Mouse (Mus musculus): ENCODE measurements around the gene Gas7.
A peak's percentile ranks its signal among the peaks of the same experiment; 100 is the strongest.

Gas7 gene

DNA sequence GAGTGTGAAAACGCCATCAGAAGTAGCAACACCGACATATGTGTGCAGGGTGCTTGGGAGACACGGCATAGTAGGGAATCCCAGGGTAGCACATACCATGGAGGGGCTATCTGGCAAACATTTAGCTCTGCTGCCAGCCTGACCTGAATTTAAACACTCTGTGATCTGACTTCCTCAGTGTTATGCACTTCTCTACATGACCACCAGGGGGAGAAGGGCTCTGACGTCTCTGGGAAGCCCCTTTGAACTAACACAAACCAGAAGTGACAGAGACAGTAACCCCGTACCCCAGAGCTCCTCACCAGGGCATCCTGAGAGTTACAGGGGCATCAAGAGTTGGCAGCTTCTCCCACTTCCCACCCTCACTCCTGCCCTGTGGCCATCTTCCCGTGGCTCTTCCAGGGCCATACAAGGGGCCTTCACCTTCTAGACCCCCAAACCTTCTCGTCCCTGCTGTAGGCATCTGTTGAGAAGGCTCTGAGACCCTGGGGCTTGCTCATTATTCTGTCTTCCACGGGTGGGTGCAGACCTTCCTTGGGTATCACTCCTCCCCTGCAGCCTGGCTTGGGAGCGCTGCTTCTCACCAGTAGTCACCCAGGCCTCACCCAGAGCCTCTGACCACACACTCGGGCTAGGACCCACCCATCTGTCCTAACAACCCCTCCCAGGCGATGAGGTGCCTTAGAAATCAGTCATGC is 202.6 kb downstream of the Gas7 start:
- no peak for DNase-seq

GRCm38 (mm10) chr11:67661465-67661864 is 206.2 kb downstream of the Gas7 start:
- no peak for DNase-seq

- DNase-seq, result no peak
Measured at GRCm38 (mm10) chr11:67663437-67663836, 208.2 kb downstream of the Gas7 start.

DNA sequence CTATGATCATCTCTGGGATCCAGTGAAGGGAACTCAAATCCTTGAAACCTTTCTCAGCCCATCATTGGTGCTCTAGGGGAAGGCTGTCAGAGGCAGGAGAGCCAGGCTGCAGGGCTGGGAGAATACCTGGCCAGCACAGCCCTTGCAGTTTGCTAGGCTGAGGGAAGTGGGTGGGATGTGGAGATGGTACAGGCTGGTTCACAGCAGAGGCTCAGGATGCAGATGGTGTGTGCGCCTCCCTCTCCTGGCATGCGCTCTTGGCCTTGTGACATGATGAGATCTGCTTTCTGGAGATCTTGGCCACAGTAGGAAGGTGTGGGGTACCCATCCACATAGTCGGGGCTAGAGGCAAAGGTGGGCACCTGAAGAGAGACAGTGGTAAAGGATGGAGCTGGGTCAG is 209.0 kb downstream of the Gas7 start:
- DNase-seq, result peak; percentile 86

GRCm38 (mm10) chr11:67664918-67665317 is 209.7 kb downstream of the Gas7 start:
- DNase-seq, result peak; percentile 48

DNA sequence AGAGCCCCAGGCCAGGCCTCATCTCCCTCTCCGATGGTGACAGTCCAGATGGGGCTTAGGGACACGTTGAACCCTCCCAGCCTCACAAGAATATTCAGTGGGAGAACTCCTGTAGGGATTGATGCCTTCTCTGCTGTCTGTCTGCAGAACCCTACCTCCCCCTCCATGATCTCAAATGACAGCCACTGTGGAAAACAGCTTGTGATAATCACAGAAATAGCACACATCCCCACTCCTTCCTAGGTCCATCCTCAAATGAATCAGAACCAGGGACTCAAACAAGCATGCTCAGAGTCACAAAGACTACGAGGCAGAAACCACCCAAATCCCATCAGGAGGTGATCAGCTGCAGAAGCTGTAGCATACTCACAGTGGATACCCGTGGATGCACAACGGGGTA is 210.9 kb downstream of the Gas7 start:
- no peak for DNase-seq

GRCm38 (mm10) chr11:67667531-67668332 is 212.5 kb downstream of the Gas7 start:
- peak; percentile 80 for DNase-seq

DNA sequence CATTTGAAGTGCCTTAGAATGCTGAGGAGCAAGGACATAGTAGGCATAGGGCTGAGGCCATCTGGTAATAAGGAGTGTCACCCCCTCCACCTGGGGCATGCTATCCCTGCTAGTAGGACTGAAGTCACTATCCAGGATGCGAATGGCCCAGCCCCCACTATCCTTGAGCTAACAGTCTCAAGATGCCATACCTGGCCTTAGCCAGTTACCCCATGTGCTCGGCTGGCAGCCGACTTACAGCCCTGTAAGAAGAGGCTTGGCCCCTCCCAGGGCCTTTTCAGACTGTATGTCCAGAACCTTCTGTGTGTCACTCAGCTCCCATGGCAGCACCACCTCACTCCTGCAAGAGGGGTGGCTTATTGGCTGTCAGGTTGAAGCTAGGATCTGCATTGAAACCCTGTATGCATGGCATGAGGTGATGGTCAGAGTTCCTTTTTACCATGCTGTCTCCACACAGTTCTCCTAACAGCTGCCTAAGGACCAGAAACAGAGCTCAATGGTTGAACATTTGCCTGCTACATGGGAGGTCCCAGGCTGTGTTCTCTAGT is 213.3 kb downstream of the Gas7 start:
- no peak for DNase-seq

- DNase-seq, result no peak
Measured at GRCm38 (mm10) chr11:67670031-67670430, 214.8 kb downstream of the Gas7 start.

- no peak for DNase-seq
Measured at GRCm38 (mm10) chr11:67672140-67672539, 216.9 kb downstream of the Gas7 start.

- DNase-seq, result peak; percentile 56
Measured at GRCm38 (mm10) chr11:67675562-67676540, 220.6 kb downstream of the Gas7 start.

- no peak for DNase-seq
Measured at GRCm38 (mm10) chr11:67679300-67679699, 224.1 kb downstream of the Gas7 start.

- DNase-seq, result no peak
Measured at GRCm38 (mm10) chr11:67679930-67680329, 224.7 kb downstream of the Gas7 start.

- DNase-seq, result no peak
Measured at GRCm38 (mm10) chr11:67681871-67682270, 226.6 kb downstream of the Gas7 start.

DNA sequence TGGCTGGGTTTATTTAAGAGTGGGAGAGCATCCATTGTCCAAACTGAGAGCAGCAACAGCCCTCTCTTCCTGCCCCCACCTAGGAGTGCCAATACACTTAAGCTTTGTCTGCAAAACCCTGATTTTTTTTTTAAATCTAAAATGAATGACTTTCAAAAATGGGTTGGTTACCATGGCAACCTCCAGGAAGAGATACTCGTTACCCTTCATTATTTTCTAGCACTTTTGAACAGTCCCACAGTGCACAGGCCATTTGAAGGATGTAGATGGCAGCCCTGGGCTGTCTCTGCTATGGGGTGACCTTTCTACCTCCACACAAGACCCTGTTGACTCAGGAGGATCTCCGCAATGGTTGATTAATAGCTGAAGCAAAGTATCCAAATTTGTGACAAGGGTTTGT is 230.9 kb downstream of the Gas7 start:
- no peak for DNase-seq

GRCm38 (mm10) chr11:67694703-67695376 is 239.6 kb downstream of the Gas7 start, which contains the start of gene Rcvrn:
Gene Rcvrn, plus strand, starts transcription at chr11:67695326.
- DNase-seq, result no peak

GRCm38 (mm10) chr11:67712976-67713375 is 257.7 kb downstream of the Gas7 start:
- DNase-seq, result peak; percentile 56

GRCm38 (mm10) chr11:67715382-67715781 is 260.1 kb downstream of the Gas7 start:
- DNase-seq, result no peak

DNA sequence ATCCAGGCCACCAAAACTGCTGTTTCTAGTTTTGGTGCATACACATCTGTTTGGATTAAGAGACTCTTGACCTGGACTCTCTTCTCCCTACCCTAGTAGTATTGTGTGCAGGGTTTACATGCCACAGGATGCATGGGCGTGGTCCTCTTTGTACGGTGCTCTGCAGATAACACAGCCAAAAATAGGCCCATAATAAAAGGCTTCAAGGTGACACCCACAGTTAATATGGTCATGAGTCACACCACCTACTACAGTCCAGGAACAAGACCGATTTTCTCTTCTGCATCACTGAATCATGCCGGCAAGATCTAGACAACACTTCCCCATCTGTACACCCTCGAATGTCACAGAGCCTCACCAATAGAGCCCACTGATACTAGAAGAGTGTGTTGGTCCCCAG is 266.2 kb downstream of the Gas7 start:
- peak; percentile 17 for DNase-seq

DNA sequence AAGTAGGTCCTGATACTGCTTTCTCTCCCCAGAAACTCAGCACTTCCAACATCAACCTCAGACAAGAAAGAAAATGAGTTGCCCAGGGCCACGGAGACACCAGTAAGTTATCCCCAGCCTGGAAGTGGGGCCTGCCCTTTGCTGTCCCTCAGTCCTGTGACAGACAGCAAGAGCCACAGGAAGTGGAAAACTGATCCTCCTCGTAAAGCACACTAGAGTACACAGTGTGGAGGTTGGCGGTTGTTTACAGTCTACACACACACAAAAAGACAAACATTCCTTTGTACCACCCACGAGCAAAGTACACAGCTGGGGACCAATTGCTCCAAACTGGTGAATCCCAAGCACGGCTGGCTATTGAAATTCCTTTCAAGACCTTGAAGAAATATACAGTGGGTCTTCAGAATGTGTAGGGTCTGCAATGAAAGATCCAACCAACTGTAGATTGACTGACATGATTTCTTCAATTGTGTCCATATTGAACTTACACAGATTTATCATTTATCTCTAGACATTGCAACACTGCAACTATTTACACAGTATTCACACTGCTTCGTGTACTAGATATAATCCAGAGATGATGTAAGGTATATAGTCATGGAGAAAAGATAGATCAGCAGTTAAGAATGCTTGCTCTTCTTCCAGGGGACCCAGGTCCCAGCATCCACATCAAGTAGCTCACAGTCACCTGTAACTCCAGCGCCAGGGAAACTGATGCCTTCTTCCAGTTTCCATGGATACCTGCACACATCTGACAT is 267.3 kb downstream of the Gas7 start:
- DNase-seq, result no peak

All from layer of hippocampus, adult 9-11 months (tissue).